Mouse (Mus musculus): ENCODE measurements at regions not wholly inside any gene's neighbourhood (a gene's known extent, or its start where the extent isn't known, plus 50 kb on each side); places are given as distances from the start of the nearest gene placed in this dataset.

DNA sequence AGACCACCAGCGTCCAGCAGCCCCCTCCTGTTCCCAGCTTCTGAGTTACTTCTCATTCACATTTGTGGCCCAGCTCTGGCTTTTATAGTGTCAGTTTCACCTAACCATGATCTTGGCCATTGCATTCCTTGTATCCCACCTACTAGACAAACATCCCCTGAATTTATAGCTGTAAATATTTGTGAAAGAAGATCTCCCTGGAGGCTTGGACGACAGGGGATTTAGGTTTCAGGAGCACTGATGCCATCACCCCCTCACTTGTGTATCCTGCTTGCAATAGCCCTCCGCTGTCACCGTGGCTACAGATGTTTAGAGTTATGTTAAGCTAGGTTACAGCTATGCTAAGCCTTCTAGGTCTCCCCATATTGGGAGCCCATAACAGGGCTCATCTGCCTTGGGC, 375.7 kb upstream of the Tshz3 start:
- no peak for TF ChIP-seq CTCF (IDR thresholded peaks at IDR 0.05 in 2 of 3, conservative IDR thresholded peaks at IDR 0.05 in 1 of 3; ENCODE audit: control insufficient read depth in 1 of 3, insufficient read depth in 1 of 3, low read depth in 2 of 3, low read length in 3 of 3, poor library complexity in 1 of 3, severe bottlenecking in 1 of 3)
- no peak for TF ChIP-seq POLR2AphosphoS2 (IDR thresholded peaks at IDR 0.05; ENCODE audit: low read length)
- TF ChIP-seq SMC3 (IDR thresholded peaks at IDR 0.05; ENCODE audit: low read depth, low read length), result no peak
- no peak for TF ChIP-seq ZMIZ1 (IDR thresholded peaks at IDR 0.05; ENCODE audit: low read depth, low read length)
- TF ChIP-seq RAD21 (IDR thresholded peaks at IDR 0.05; ENCODE audit: low read depth, low read length), result no peak
- no peak for TF ChIP-seq EP300 (IDR thresholded peaks at IDR 0.05; ENCODE audit: low read depth in 1 of 2, low read length in 2 of 2)
- TF ChIP-seq SIN3A (IDR thresholded peaks at IDR 0.05; ENCODE audit: low read length), result no peak
- TF ChIP-seq RCOR1 (IDR thresholded peaks at IDR 0.05; ENCODE audit: low read depth, low read length), result no peak
- no peak for TF ChIP-seq USF1 (IDR thresholded peaks at IDR 0.05; ENCODE audit: low read depth, low read length)
- no peak for TF ChIP-seq UBTF (IDR thresholded peaks at IDR 0.05; ENCODE audit: borderline replicate concordance, insufficient read depth, low read depth, low read length)
